Mouse (Mus musculus) MEL (cell line): ENCODE results near the gene Pspc1. TPM values are rescaled to one million over a fixed set of nuclear protein-coding genes. Genes with fewer than 3 reads are reported as not detected.

Experiments
- DNase-seq: peaks from one replicate; pipeline ENCODE4 v3.0.0; 2011; ENCODE audit warnings: low read depth, low spot score
- H3K27ac ChIP-seq: 2 replicates; pipeline ENCODE4 v1.5.1; 2012; ENCODE audit warnings: low read depth, mild to moderate bottlenecking, control low read depth, low read length, moderate library complexity; ENCODE audit not compliant: control insufficient read depth
- H3K27me3 ChIP-seq, 2 experiments: fragments of 150-350 bp in 1 of 2; sonication (generic) in 1 of 2; 2 replicates each; pipeline ENCODE4 v1.6.1; 2012; ENCODE audit warnings: low read length in 2 of 2, mild to moderate bottlenecking in 2 of 2, improper control_type of control experiment in 1 of 2, moderate library complexity in 1 of 2; ENCODE audit not compliant: insufficient read depth in 2 of 2, control insufficient read depth in 1 of 2
- H3K36me3 ChIP-seq, 2 experiments: 2 replicates each; pipeline ENCODE4 v1.6.1; 2012 to 2014; ENCODE audit warnings: low read length in 2 of 2, improper control_type of control experiment in 1 of 2, inconsistent platforms in 1 of 2, mild to moderate bottlenecking in 1 of 2; ENCODE audit not compliant: insufficient read depth in 2 of 2, control insufficient read depth in 1 of 2
- H3K4me1 ChIP-seq, 2 experiments: fragments of 150-350 bp in 1 of 2; sonication (generic) in 1 of 2; 2 replicates each; pipeline ENCODE4 v1.6.1; 2012; ENCODE audit warnings: low read length in 2 of 2, improper control_type of control experiment in 1 of 2, mild to moderate bottlenecking in 1 of 2; ENCODE audit not compliant: insufficient read depth in 2 of 2, control insufficient read depth in 1 of 2
- H3K4me3 ChIP-seq, 2 experiments: fragments of 150-350 bp in 1 of 2; sonication (generic) in 1 of 2; 2 replicates each; pipeline ENCODE4 v1.5.1; 2012; ENCODE audit warnings: low read depth in 2 of 2, low read length in 2 of 2, mild to moderate bottlenecking in 2 of 2, moderate library complexity in 2 of 2, control low read depth in 1 of 2, improper control_type of control experiment in 1 of 2; ENCODE audit not compliant: control insufficient read depth in 1 of 2, insufficient read depth in 1 of 2
- H3K79me2 ChIP-seq: 2 replicates; pipeline ENCODE4 v1.6.1; 2012; ENCODE audit warnings: mild to moderate bottlenecking, low read length, moderate library complexity; ENCODE audit not compliant: control insufficient read depth, poor library complexity, insufficient read depth
- H3K9ac ChIP-seq: 2 replicates; pipeline ENCODE4 v1.6.1; 2012; ENCODE audit warnings: low read depth, mild to moderate bottlenecking, control low read depth, low read length, moderate library complexity; ENCODE audit not compliant: control insufficient read depth, poor library complexity, severe bottlenecking
- H3K9me3 ChIP-seq: fragments of 150-350 bp; sonication (generic); replicated peaks from 2 replicates; pipeline ENCODE4 v1.6.1; 2012; ENCODE audit warnings: mild to moderate bottlenecking, low read length, improper control_type of control experiment, moderate library complexity; ENCODE audit not compliant: insufficient read depth
- BHLHE40 ChIP-seq: IDR thresholded peaks from 2 replicates; pipeline ENCODE4 v1.6.1; 2012; ENCODE audit warnings: low read depth, mild to moderate bottlenecking, inconsistent platforms, low read length, improper control_type of control experiment, borderline replicate concordance
- CHD2 ChIP-seq: IDR thresholded peaks from 2 replicates; pipeline ENCODE4 v1.6.1; 2011; ENCODE audit warnings: low read length, improper control_type of control experiment
- CTCF ChIP-seq, 3 experiments: IDR thresholded peaks in 2 of 3; conservative IDR thresholded peaks in 1 of 3; 2 replicates each; pipeline ENCODE4 v1.5.1; 2011 to 2012; ENCODE audit warnings: low read length in 3 of 3, low read depth in 2 of 3, mild to moderate bottlenecking in 2 of 3, improper control_type of control experiment in 1 of 3, inconsistent platforms in 1 of 3, mixed read lengths in 1 of 3, moderate library complexity in 1 of 3; ENCODE audit not compliant: control insufficient read depth in 1 of 3, insufficient read depth in 1 of 3, poor library complexity in 1 of 3, severe bottlenecking in 1 of 3
- E2F4 ChIP-seq: IDR thresholded peaks from 2 replicates; pipeline ENCODE4 v1.6.1; 2011; ENCODE audit warnings: low read depth, low read length, improper control_type of control experiment, borderline replicate concordance
- EP300 ChIP-seq, 2 experiments: IDR thresholded peaks; 2 replicates each; pipeline ENCODE4 v1.6.1; 2011; ENCODE audit warnings: improper control_type of control experiment in 2 of 2, low read length in 2 of 2, low read depth in 1 of 2, mild to moderate bottlenecking in 1 of 2
- GABPA ChIP-seq: IDR thresholded peaks from 2 replicates; pipeline ENCODE4 v1.6.1; 2012; ENCODE audit warnings: low read depth, mild to moderate bottlenecking, inconsistent platforms, low read length, improper control_type of control experiment, moderate library complexity
- HCFC1 ChIP-seq: IDR thresholded peaks from 2 replicates; pipeline ENCODE4 v1.6.1; 2012; ENCODE audit warnings: low read depth, mild to moderate bottlenecking, inconsistent platforms, low read length, improper control_type of control experiment, moderate library complexity
- JUND ChIP-seq: IDR thresholded peaks from 2 replicates; pipeline ENCODE4 v1.6.1; 2011; ENCODE audit warnings: low read depth, mild to moderate bottlenecking, improper control_type of control experiment, low read length
- MAFK ChIP-seq: IDR thresholded peaks from 2 replicates; pipeline ENCODE4 v1.6.1; 2011; ENCODE audit warnings: low read depth, mild to moderate bottlenecking, low read length, improper control_type of control experiment, borderline replicate concordance
- MEF2A ChIP-seq: IDR thresholded peaks from 2 replicates; pipeline ENCODE4 v1.6.1; 2014; ENCODE audit warnings: low read depth, mild to moderate bottlenecking, inconsistent platforms, low read length, improper control_type of control experiment; ENCODE audit not compliant: poor library complexity, insufficient replicate concordance, severe bottlenecking; ENCODE audit errors: extremely low read depth
- MXI1 ChIP-seq: IDR thresholded peaks from 2 replicates; pipeline ENCODE4 v1.6.1; 2011; ENCODE audit warnings: mild to moderate bottlenecking, low read depth, low read length, improper control_type of control experiment
- MYC ChIP-seq: IDR thresholded peaks from 2 replicates; pipeline ENCODE4 v1.6.1; 2011; ENCODE audit warnings: low read depth, mild to moderate bottlenecking, low read length, improper control_type of control experiment, moderate library complexity
- NELFE ChIP-seq: IDR thresholded peaks from 2 replicates; pipeline ENCODE4 v1.6.1; 2011; ENCODE audit warnings: low read depth, low read length, improper control_type of control experiment
- NRF1 ChIP-seq: IDR thresholded peaks from 2 replicates; pipeline ENCODE4 v1.6.1; 2014; ENCODE audit warnings: low read depth, mild to moderate bottlenecking, inconsistent platforms, low read length, improper control_type of control experiment, moderate library complexity; ENCODE audit not compliant: poor library complexity, insufficient read depth, severe bottlenecking
- POLR2A ChIP-seq, 2 experiments: IDR thresholded peaks; 2 replicates each; pipeline ENCODE4 v1.6.1; 2011 to 2012; ENCODE audit warnings: low read length in 2 of 2, mild to moderate bottlenecking in 2 of 2, control low read depth in 1 of 2, improper control_type of control experiment in 1 of 2, low read depth in 1 of 2, moderate library complexity in 1 of 2; ENCODE audit not compliant: control insufficient read depth in 1 of 2, insufficient read depth in 1 of 2, poor library complexity in 1 of 2
- POLR2AphosphoS2 ChIP-seq: IDR thresholded peaks from 2 replicates; pipeline ENCODE4 v1.6.1; 2011; ENCODE audit warnings: low read length, improper control_type of control experiment
- POLR2AphosphoS5 ChIP-seq: IDR thresholded peaks from 2 replicates; pipeline ENCODE4 v1.6.1; 2012; ENCODE audit warnings: low read depth, borderline replicate concordance, mild to moderate bottlenecking, inconsistent platforms, low read length, moderate library complexity, mixed read lengths
- RAD21 ChIP-seq: IDR thresholded peaks from 2 replicates; pipeline ENCODE4 v1.6.1; 2011; ENCODE audit warnings: mild to moderate bottlenecking, low read depth, low read length, improper control_type of control experiment
- SMC3 ChIP-seq: IDR thresholded peaks from 2 replicates; pipeline ENCODE4 v1.6.1; 2011; ENCODE audit warnings: low read depth, low read length, improper control_type of control experiment
- TCF12 ChIP-seq: IDR thresholded peaks from 2 replicates; pipeline ENCODE4 v1.6.1; 2014; ENCODE audit warnings: low read depth, mild to moderate bottlenecking, inconsistent platforms, low read length, improper control_type of control experiment, moderate library complexity
- USF1 ChIP-seq: IDR thresholded peaks from 2 replicates; pipeline ENCODE4 v1.6.1; 2014; ENCODE audit warnings: low read depth, mild to moderate bottlenecking, inconsistent platforms, low read length, improper control_type of control experiment, moderate library complexity
- USF2 ChIP-seq, 2 experiments: IDR thresholded peaks; 2 replicates each; pipeline ENCODE4 v1.6.1; 2011 to 2012; ENCODE audit warnings: improper control_type of control experiment in 2 of 2, low read length in 2 of 2, borderline replicate concordance in 1 of 2, inconsistent platforms in 1 of 2, low read depth in 1 of 2, mild to moderate bottlenecking in 1 of 2; ENCODE audit not compliant: insufficient read depth in 1 of 2
- ZC3H11A ChIP-seq: IDR thresholded peaks from 2 replicates; pipeline ENCODE4 v1.6.1; 2012; ENCODE audit warnings: low read depth, mild to moderate bottlenecking, inconsistent platforms, low read length, improper control_type of control experiment
- ZKSCAN1 ChIP-seq: IDR thresholded peaks from 2 replicates; pipeline ENCODE4 v1.6.1; 2012; ENCODE audit warnings: low read depth, mild to moderate bottlenecking, inconsistent platforms, low read length, improper control_type of control experiment, moderate library complexity
- ZMIZ1 ChIP-seq: IDR thresholded peaks from 2 replicates; pipeline ENCODE4 v1.6.1; 2012; ENCODE audit warnings: low read depth, mild to moderate bottlenecking, inconsistent platforms, low read length, improper control_type of control experiment, moderate library complexity
- polyA plus RNA-seq, 2 experiments: library from polyadenylated mRNA; stranded (reverse) in 1 of 2; unstranded in 1 of 2; fragments of >175 nt in 1 of 2; fragments of >200 nt in 1 of 2; gene quantifications; 2 replicates each; pipeline versions ENCODE4 v1.2.1 to v1.2.4; 2012; ENCODE audit warnings: low replicate concordance in 2 of 2, low read depth in 1 of 2; ENCODE audit not compliant: insufficient read length in 2 of 2, insufficient read depth in 1 of 2, missing spikeins in 1 of 2
- total RNA-seq: library from RNA; depleted of rRNA; stranded (reverse); fragments of 300-350 nt; gene quantifications from 2 replicates; pipeline ENCODE4 v1.2.3, GENCODE M21; 2012

Gene Pspc1
- total and polyA plus RNA-seq, 3 experiments = 36.1 to 68.2 (median 48.8) TPM

DNA sequence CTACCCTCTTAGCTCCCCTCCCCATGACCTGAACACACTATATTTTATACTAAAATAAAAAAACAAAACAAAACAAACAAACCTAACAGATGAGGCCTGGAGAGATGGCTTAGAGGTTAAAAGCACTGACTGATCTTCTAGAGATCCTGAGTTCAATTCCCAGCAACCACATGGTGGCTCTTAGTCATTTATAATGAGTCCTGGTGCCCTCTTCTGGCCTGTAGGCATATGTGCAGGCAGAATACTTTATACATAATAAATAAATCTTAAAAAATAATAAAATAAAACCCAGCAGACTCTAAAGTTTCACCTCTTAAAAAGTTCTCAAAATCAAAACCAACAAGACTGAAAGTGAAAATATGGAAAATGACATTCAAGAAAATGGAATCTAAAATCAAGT is 46.4 kb upstream of the Pspc1 start:
- no peaks in the 10 kb centered on the region for H3K4me1 ChIP-seq
- H3K4me3 ChIP-seq = no peak overlapping the region
- H3K27ac ChIP-seq = no peak overlapping the region
- no peaks in the 10 kb centered on the region for H3K79me2 ChIP-seq
- TF ChIP-seq ZC3H11A (peak; percentile 51), BHLHE40 (no peak), TCF12 (no peak), MYC (peak; percentile 73; the same call in 1 of the 2 replicates), USF2 (IDR thresholded peaks at IDR 0.05; ENCODE audit: borderline replicate concordance in 1 of 2, insufficient read depth in 1 of 2, low read depth in 1 of 2, low read length in 2 of 2) (no peak), SMC3 (peak; percentile 61), RAD21 (peak; percentile 53), POLR2A (IDR thresholded peaks at IDR 0.05; ENCODE audit: control insufficient read depth in 1 of 2, insufficient read depth in 1 of 2, low read depth in 1 of 2, low read length in 2 of 2, poor library complexity in 1 of 2) (no peak), CTCF (IDR thresholded peaks at IDR 0.05 in 2 of 3, conservative IDR thresholded peaks at IDR 0.05 in 1 of 3; ENCODE audit: control insufficient read depth in 1 of 3, insufficient read depth in 1 of 3, low read depth in 2 of 3, low read length in 3 of 3, poor library complexity in 1 of 3, severe bottlenecking in 1 of 3) (peak in 2 of 3 experiments; percentile 32 to 58; a peak in 4 of 6 replicates)
- H3K36me3 ChIP-seq = peaks cover 0 to 4% of the 10 kb centered on the region in 2 experiments; a peak in 2 of 4 replicates
- no peaks in the 10 kb centered on the region for H3K9me3 ChIP-seq
- peak; percentile 60 for DNase-seq
- H3K9ac ChIP-seq = no peak overlapping the region
- no peaks in the 10 kb centered on the region; a peak in 1 of 4 replicates for H3K27me3 ChIP-seq

DNA sequence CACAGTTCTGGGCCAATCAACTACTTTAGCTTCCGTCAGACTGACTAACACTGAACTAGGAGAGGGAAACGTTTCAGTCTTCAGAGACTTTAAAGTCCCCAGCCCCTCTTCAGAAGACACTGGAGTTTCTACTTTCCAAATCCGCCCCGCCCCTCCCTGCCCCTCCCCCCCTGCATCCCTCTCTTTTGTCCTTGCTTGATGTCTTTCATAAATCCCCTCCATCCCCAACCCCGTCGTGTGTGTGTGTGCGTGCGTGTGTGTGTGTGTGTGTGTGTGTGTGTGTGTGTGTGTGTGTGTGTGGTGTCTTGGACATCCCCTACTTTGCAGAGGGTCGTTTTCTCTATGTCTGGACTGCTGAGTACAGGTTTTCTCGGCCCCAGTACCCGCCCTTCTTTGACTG is 39.5 kb upstream of the Pspc1 start:
- H3K9ac ChIP-seq = no peak overlapping the region
- H3K9me3 ChIP-seq = no peaks in the 10 kb centered on the region
- DNase-seq = no peak
- no peaks in the 10 kb centered on the region; the same call in 1 of the 2 replicates for H3K79me2 ChIP-seq
- H3K4me1 ChIP-seq = peaks cover 4 to 19% of the 10 kb centered on the region in 2 experiments
- no peak for TF ChIP-seq MEF2A
- no peak for TF ChIP-seq E2F4
- no peak for TF ChIP-seq TCF12
- no peak for TF ChIP-seq ZKSCAN1
- no peak for TF ChIP-seq POLR2AphosphoS2
- no peak for TF ChIP-seq NELFE
- no peak for TF ChIP-seq JUND
- TF ChIP-seq CHD2 = no peak
- no peak for TF ChIP-seq NRF1
- TF ChIP-seq ZC3H11A = no peak
- TF ChIP-seq POLR2AphosphoS5 = no peak
- TF ChIP-seq CTCF (IDR thresholded peaks at IDR 0.05 in 2 of 3, conservative IDR thresholded peaks at IDR 0.05 in 1 of 3; ENCODE audit: control insufficient read depth in 1 of 3, insufficient read depth in 1 of 3, low read depth in 2 of 3, low read length in 3 of 3, poor library complexity in 1 of 3, severe bottlenecking in 1 of 3) = no peak
- no peak for TF ChIP-seq USF1
- no peak for TF ChIP-seq ZMIZ1
- TF ChIP-seq GABPA = no peak
- TF ChIP-seq MXI1 = no peak
- no peak for TF ChIP-seq EP300 (IDR thresholded peaks at IDR 0.05; ENCODE audit: low read depth in 1 of 2, low read length in 2 of 2)
- TF ChIP-seq MAFK = no peak
- no peak for TF ChIP-seq USF2 (IDR thresholded peaks at IDR 0.05; ENCODE audit: borderline replicate concordance in 1 of 2, insufficient read depth in 1 of 2, low read depth in 1 of 2, low read length in 2 of 2)
- no peak for TF ChIP-seq HCFC1
- TF ChIP-seq, all 39 proteins: peak for 0
- Histone ChIP-seq H3K27ac (no peak overlapping the region), H3K27me3 (no peaks in the 10 kb centered on the region), H3K36me3 (peaks cover 0 to 10% of the 10 kb centered on the region in 2 experiments; a peak in 2 of 4 replicates), H3K4me3 (no peak overlapping the region)
